Mouse (Mus musculus): ENCODE measurements around the gene Cdk18.
A peak's percentile ranks its signal among the peaks of the same experiment; 100 is the strongest.

Gene Cdk18

DNA sequence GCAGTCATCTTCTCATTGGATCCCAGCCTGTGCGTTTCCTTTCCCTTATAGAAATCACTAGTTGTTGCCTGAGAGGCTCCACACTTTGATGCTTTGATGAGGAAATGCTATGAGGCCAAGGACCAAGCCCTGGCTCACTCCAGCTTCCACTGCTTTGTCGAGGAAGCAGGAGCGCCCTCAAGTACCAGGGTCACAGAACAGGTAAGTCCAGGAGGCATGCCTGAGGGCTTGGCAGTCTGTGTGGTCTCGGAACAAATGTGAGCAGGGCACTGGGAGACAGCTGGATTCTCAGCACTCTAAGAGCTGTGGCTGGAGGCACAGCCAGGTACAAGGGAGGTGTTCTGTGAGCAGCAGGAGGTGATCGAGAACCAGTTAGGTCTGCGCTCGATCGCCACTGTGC is 27.1 kb downstream of the Cdk18 start:
- no peak for DNase-seq (ENCODE audit: low spot score)

DNA sequence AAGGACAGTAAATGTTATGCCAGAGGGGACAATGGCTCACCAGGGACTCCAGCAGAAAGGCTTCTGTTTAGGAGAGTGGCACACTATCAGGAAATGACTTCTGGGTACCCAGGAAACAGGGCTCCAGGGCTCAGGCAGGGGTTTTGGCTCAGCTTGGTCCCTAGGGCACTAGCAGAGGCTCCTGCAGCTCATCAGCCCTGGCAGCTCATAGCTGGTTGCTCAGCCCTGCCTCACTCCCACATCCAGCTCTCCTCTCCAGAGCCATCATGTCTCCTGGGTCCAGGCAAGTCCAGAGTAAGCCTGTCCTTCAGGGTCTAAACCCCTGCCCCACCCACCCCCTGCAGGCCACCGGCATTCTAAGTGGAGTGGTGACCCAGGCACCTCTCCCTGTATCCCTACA is 28.1 kb downstream of the Cdk18 start:
- no peak for DNase-seq (ENCODE audit: low spot score)

DNA sequence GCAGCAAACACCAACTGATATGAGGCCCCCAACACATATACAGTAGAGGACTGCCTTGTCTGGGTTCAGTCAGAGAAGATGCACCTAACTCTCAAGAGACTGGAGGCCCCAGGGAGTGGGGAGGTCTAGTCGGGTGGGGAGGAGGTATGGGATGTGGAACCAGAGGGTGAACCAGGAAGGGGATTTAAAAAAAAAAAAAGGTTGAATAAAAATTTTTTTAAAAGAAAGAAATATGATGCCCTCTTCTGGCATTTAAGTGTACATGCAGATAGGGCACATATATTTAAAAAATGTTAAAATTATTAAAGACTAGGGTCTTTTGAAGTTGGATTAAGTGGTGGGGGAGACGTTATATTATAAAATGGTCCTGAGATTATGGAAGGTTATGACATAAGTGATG is 30.1 kb downstream of the Cdk18 start:
- DNase-seq (ENCODE audit: low spot score), result no peak

DNA sequence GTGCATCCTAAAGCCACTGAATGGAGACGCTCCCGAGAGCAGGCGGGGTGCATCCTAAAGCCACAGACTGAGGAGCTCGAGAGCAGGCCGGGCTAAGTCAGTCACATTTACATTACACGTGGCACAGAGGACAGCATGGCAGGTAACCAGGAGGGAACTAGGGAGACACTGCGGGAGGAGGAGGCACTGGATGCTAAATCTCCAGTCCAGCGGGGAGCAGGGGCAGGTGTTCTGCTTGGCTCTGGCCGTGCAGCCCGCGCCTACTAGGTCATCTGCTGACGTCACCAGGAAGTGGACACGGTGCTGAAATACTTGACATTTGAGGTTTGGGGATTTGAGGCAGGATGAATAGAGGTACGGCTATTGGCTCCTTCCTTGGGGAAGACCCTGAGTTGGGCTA is 35.1 kb downstream of the Cdk18 start:
- no peak for DNase-seq (ENCODE audit: low spot score)

DNA sequence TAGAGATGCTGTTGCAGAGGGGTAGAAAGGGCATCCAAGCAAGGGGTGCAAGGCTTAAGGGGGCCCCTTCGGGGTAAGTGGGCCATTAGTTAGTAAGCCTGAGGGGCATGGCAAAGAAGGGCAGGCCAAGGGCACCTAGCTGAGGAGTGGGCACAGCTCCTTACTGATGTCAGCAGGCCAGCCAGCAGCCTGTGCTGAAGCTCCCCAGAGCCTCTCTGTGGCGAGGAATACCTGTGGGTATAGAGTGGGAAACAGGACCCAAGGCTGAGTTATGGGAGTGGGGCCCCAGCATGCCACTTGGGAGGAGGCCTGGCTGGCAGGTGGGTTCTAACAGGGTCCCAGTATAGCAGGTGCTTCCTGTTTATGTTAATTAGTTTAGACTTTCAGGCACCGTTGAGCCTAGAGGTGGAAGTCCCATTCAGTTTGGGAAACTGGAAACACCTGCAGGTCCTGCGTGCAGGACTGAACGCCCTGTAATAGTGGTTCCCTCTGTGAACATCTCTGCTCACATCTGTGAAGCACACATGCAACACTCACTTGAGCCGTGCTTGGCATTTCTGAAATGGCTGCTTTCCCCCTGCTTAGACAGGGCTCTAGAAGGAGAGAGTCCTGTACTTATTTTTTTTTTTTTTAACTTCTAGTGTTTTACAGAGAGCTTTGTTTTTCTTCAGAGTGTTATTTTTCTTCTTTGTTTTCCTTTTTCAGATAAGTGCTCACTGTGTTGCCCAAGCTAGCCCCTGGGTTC is 37.4 kb downstream of the Cdk18 start:
- no peak for DNase-seq (ENCODE audit: low spot score)

DNA sequence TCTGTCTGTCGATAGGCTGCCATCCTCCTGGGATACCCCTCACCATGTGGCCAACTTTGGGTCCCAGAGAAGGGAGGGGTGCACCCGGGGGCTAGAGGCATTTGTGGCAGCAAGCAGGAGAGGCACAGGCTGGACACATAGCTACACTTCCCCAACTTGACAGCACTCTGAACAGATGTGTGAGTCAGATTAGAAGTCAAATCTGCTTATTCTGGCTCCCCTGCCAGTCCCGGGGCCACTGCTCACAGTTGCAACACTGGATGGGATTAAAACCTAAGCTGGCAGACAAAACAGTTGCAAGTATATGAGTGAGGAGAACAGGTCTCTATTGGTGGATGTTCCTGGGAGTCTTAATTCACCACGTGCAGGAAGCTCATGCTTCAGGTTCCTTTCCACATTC is 39.7 kb downstream of the Cdk18 start:
- DNase-seq (ENCODE audit: low spot score), result no peak

DNA sequence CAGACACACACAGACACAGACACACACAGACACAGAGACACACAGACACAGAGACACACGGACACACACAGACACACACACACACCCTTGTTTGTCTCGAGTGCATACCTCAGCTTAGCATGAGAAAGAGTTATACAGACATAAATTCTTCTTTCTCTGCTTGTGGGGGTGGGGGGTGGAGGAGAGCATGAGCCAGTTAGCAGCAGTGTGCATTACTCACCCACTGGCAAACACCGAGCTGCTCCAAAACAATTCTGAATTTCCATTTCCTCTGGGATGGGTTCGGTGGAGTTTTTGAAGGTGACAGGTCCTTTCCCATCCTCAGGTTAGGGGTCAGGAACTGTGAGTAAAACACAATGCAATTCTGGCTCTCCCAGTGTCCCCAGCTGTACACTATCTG is 40.5 kb downstream of the Cdk18 start:
- DNase-seq (ENCODE audit: low spot score), result no peak

DNA sequence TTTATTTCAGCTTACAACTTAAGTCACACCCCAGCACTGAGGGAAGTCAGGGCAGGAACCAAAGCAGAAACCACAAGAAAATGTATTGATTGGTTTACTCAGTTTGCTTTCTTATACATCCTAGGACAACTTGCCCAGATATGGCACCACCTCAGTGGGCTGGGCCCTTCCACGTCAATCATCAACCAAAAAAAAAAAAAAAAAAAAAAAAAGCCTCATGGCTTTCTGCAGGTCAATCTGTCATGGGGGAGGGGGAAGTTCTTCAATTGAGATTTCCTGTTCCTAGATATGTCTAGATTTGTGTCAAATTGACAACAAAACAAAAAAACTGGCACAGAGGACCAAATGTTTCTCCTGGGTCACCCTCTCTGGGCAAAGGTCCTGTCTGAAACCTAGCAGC is 41.4 kb downstream of the Cdk18 start:
- DNase-seq (ENCODE audit: low spot score), result no peak

DNA sequence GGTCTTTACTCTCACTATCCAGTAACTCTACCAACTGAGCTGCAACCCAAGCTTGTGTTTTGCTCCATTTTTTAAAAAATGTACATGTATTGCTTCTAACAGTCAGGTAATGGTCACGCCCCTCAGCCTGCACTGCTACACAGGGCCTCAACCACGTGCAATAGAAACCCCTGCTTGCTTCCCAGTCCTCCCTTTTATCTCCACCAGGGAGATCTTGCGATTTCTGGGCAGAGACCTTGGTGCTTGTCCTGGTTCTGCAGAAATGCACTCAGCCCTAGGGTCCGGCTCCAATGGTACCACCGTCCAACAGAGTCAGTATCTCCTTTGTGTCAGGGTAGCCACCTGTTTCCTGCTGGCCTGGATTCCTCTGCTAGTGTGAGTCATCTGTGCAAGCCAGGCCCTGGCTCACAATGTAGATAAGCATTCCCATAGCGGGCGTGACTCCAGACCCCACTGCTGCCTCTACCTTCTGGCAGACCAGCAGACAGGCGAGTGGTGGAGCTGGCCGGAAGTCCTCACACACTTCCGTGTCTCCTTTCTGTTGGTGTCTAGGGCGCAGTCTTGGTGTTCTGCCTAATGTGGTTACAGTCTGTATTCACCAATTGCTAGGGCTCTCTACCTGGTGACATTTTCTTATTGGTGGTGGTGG is 44.0 kb downstream of the Cdk18 start:
- DNase-seq (ENCODE audit: low spot score), result no peak

DNA sequence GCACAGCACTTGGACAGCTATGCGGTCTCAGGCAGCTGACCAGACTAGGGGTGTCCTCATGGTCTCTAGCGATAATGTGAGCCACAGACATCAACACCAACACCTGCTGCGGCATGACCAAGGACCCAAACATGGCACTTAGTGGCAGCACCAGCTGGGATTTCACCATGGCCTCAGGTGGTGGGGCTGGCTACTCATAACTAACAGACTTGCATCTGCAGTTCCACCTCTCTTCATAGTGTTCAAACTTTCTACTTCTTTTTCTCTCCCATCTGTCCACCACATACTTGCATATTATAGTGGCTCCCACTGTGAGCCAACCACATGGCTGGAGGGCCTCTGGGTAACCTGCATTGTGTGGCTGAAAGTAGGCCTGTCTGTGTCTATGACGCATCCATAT is 46.2 kb downstream of the Cdk18 start:
- no peak for DNase-seq (ENCODE audit: low spot score)

DNA sequence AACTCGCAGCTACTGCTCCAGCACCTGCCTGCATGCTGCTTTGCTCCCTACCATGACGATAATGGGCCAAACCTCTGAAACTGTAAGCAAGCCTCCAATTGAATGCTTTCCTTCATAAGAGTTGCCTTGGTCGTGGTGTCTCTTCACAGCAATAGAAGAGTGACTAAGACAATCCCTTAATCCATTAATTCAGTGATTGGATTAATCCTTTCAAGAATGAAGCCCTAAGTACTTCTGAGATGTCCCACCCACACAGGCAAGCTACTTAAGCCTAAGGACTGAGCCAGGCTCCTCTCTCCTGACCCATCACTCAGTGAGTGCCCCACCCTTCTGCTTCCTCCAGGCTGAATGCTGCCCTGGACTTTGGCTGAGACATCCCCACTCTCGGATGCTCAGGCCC is 49.2 kb downstream of the Cdk18 start:
- no peak for DNase-seq (ENCODE audit: low spot score)

DNA sequence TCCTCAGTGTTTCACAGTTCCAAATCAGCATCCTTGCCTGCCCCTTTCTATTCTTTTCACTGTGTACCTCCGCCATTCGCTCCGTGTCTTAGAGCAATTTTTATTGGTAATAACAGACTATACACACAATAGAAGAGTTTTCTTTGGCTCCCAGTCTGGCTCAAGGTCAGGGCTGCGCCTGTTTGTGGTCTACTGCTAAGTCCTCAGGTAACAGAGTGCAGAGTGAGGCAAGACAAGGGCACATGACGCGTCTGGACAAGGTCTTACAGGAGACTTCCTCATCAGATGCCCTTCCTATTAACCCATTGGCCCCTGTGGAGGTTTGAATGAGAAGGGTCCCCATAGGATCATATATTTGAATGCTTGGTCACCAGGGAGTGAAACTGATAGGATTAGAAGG is 49.7 kb downstream of the Cdk18 start:
- DNase-seq (ENCODE audit: low spot score), result no peak

DNA sequence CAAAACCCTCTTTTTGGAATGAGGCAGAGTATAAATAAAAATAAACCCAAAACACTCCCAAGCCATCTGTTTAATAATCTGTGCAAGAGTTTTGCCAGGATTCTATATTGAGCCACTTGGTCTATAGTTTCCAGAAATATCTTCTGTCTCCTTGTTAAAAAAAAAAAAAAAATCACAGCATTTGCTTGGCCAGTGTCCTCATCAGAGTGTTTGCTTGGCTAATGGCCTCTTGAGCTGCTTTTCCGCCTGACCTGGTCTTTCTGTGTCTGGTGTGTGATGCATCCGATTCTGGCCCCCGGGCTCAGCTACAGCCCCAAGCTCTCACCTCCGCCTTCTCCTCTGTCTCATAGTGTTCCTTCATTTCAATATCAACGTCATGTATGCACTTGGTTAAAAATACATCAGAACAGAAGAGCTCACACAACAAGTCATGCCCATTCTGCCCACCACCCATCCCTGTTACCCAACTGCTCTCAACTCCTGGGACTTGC is 51.3 kb downstream of the Cdk18 start:
- no peak for DNase-seq (ENCODE audit: low spot score)

DNA sequence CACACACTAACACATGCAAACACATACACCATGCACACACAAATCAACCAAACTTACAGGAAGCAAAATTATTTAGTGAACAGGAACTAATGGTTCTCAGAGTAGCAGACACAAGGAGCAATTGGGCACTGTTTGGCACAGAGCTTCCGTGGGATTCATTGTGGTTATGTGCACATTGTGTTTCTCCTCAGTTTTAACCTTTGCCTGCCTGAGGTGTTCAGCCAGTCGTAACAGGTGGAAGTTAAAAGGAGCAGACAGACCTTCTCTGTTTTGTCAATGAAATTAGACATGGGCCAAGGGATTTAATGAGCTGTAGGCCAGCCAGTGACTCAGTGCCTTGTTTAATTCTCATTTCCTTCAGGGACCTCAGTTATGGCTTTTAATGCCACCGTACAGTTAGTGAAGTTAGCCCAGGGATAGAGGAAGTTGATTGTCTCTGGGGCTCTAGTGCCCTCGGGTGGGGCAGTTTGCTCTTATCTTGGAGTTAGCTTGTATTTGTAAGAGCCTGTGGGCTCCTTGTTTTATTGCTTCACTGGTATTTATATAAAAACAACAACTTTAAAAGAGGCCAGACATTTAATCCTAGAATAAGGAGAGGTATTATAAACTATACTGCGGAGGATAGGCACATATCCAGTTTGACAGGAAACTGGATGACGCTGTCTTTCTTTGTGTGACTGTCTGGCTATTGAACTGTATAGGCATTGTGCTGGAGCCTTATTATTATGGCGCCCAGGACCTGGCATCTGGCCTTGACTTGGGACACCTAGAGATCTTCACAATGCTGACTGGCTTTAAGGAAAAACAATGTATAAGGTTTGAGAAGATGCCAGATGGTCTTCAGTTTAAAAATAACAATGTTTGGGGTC is 54.1 kb downstream of the Cdk18 start:
- no peak for DNase-seq (ENCODE audit: low spot score)

DNA sequence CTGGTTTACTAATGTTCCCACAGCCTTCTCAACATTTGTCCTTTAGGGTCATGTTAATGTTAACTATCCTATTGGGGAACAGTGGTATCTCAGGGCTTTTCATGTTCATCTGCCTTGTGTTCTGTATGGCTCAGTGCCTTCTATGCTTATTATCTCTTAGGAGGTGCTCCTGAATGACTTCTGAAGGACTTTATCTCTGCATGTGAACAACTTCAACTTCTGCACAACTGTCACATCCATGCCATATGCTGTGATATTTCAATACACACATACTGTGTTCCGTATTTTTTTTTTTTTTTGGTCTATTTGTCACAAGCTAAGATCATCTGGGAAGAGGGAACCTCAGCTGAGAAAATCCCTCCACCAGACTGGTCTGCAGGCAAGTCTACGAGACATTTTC is 61.1 kb downstream of the Cdk18 start:
- DNase-seq (ENCODE audit: low spot score), result no peak

DNA sequence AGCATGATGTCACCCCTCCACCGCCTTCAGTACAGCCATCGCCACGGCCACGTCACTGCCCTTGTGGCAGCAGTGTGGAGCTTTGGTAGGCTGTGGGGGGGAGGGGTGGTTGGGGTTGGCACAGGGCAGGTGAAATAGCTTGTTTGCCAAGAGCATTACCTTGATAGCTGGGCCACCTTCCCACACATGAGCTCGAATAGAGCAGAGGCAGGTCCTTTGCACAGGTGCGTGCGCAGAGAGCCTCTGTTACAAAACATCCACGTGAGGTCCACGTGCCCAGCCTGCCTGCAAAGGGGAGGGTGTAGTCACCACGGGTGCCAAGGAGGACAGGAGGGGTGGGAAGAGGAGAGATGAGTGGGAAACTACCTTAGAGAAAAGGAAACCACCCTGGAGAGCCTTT is 63.9 kb downstream of the Cdk18 start:
- DNase-seq (ENCODE audit: low spot score), result no peak

DNA sequence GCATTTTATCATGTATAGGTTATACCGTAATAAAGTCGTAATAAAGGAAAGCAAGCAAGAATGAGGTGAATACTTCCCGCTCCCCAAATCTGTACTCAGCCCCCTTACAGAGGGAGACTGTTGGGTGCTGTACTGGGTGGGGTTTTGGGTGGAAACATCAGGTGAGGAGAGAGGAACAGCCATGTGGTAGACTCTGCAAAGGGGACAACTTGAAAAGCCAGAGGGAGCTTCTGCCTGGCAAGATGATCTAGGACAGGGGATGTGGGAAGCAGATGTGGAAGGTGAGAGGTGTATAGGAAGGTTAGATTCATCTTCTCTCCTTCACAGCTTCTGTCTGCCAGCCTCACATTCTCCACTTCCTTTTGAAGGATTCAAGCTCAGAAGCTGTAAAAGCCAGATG is 68.8 kb downstream of the Cdk18 start:
- DNase-seq (ENCODE audit: low spot score), result no peak

DNA sequence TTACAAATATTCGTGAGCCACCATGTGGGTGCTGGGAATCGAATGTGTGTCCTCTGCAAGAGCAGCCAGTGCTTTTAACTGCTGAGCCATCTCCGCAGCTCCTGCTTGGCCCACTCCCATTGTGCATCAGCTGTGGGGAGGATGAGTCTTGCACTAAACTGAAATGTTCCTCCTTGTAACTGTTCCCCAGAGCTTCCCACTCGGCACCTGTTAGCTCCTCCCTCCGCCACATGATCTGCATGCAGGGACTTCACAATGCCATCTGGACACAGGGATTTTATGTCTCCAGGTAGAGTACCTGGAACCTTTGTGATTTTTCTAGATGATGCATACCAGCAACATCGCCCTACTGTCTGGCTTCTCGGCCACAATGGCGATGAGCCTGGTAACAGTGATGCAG is 70.0 kb downstream of the Cdk18 start:
- no peak for DNase-seq (ENCODE audit: low spot score)

DNA sequence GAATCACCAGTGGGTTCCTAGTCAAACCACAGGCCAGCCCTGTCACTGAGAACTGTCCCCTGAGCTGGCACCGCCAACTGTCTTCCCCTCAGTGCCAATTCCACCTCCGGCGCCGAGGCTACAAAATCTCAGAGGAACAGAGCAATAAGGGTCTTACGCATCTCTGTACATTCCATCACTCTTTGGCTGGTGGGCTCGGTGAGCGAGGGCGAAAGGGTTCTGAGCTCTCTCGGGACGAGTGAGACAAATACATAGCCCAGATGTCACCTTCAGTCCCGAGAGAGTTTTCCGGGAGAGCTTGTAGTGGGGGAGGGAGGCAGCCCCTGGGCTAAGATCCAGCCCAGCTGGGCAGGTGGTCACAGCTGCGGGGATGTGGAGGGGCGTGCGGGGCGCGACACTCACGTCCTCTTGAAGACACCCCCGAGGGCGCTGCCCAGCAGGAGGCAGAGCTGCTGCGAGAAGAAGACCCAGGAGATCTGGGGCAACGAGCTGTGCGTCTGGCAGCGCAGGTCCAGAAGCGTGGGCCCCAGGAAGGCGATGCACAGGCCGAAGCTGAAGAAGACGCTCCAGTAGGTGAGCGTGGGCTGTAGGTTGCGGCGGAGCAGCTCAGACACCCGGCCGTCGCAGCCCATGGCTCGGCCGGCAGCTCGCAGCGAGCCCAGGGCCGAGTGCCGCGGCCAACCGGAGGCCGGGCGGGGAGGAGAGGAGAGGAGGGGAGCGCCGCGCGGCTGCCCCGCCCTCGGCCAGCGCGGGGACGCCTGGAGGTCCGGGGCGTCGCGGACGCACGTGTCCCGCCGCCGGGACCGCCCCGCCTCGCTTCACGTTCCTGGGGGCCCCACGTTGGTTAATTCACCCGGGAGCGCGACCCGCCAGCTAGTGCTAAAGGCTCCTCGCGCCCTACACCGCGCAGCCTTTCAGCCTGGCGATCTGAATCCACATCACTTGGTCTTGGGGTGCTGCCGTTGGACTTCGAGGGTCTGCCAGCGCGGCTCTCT is 71.9 kb downstream of the Cdk18 start, which contains the start of gene Mfsd4a:
Mfsd4a (minus strand) TSS at position 802 of the 995 bp plus-strand sequence.
- peak; percentile 5 for DNase-seq (ENCODE audit: low spot score)

DNA sequence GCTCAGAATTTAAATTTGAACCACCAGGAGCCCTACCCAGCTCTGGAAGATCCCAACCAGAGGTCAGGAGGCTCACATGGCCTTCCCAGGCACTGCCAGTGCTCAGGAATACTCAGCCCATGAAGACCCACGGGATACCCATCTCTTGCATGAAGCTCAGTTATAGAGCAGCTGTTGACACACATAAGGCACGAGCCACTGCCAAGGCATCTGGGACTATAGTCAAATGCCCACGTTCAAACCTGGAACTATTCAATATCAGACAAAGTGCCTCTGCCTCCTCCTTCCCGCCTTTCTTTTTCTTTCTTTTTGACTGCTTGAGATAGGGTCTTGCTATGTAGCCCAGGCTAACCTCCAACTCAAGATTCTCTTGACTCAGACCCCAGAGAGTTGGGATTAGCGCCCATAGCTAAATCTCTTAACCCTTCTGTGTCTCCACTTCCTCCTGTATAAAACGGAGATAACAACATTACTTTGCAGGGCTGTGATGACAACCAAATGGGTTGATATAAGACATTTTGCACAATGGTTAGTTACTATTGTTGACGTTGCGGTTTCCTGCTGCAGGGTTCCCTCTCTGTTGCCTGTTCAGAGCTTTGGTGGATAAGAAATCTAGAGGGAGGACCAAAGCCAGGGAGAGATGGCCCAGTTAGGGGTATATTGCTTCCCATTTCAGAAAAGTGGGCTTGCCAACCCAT is 73.9 kb downstream of the Cdk18 start:
- no peak for DNase-seq (ENCODE audit: low spot score)

DNA sequence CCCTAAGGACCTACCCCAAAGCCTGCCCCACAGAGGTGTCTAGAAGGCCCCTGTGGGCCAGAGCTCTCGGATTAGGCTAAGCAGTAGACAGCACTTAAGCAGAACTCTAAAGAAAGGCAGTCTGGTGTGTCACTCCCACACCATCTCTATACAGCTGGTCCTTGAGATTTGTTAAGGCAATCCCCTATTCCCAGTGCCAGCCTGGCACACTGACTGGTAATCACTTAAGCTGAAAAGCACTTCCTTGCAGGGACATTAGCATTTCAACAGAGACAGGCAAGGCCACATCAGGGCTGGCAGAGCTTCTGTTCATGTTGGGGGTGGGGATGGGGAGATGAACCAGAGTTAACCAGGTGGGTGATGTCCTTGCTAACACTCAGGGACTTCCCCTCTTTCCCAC is 74.5 kb downstream of the Cdk18 start:
- no peak for DNase-seq (ENCODE audit: low spot score)
